Mouse (Mus musculus): ENCODE measurements around the gene Cenpf. TPM values are rescaled to one million over a fixed set of nuclear protein-coding genes. Genes with fewer than 3 reads are reported as not detected.

Gene Cenpf
- 0.18 and 2.2 TPM in 2 replicates for total RNA-seq (2014; rRNA removed)
- 0.01 and 0.15 TPM in 2 replicates for polyA plus RNA-seq (2012; rRNA removed)

GRCm38 (mm10) chr1:189687654-189688387 lies at the start of gene Cenpf:
Cenpf (minus strand) TSS chr1:189688086.
- WGBS, result 2% methylated on average over 54 of the region's 55 CpGs
- TF ChIP-seq POLR2A (IDR thresholded peaks at IDR 0.05; ENCODE audit: extremely low read depth, insufficient read depth, low read length) (no peak), CTCF (IDR thresholded peaks at IDR 0.05; ENCODE audit: low read depth, low read length) (no peak)
- peak within 1 kb of the TSS; percentile 64 for H3K4me3 ChIP-seq (ENCODE audit: insufficient read depth, low read depth, low read length)
- no peaks in the 10 kb centered on the region for H3K79me2 ChIP-seq (ENCODE audit: control insufficient read depth, insufficient read depth, low read length)
- DNase-seq (ENCODE audit: extremely low read depth, low read depth, low spot score), result peak; percentile 87
- H3K27ac ChIP-seq (replicated peaks; ENCODE audit: insufficient read depth, low read depth, low read length), result no peak within 1 kb of the TSS
- no peaks in the 10 kb centered on the region for H3K4me1 ChIP-seq (ENCODE audit: control insufficient read depth, insufficient read depth, low read length)
- H3K27me3 ChIP-seq (ENCODE audit: control insufficient read depth, insufficient read depth, low read length), result no peaks in the 10 kb centered on the region
- no peak within 1 kb of the TSS for H3K9ac ChIP-seq (ENCODE audit: low read depth, low read length)
- H3K36me3 ChIP-seq (ENCODE audit: control insufficient read depth, insufficient read depth, low read length), result no peaks in the 10 kb centered on the region

GRCm38 (mm10) chr1:189732156-189732555 lies 44.3 kb upstream of the Cenpf start:
- Histone ChIP-seq H3K27ac (replicated peaks; ENCODE audit: insufficient read depth, low read depth, low read length) (no peak overlapping the region), H3K4me1 (ENCODE audit: control insufficient read depth, insufficient read depth, low read length) (no peaks in the 10 kb centered on the region), H3K4me3 (ENCODE audit: insufficient read depth, low read depth, low read length) (no peak overlapping the region), H3K36me3 (ENCODE audit: control insufficient read depth, insufficient read depth, low read length) (no peaks in the 10 kb centered on the region), H3K27me3 (ENCODE audit: control insufficient read depth, insufficient read depth, low read length) (peaks cover 3% of the 10 kb centered on the region; the same call in 1 of the 2 replicates), H3K9ac (ENCODE audit: low read depth, low read length) (no peak overlapping the region), H3K79me2 (ENCODE audit: control insufficient read depth, insufficient read depth, low read length) (no peaks in the 10 kb centered on the region)
- no peak for DNase-seq (ENCODE audit: extremely low read depth, low read depth, low spot score)
- no peak for TF ChIP-seq CTCF (IDR thresholded peaks at IDR 0.05; ENCODE audit: low read depth, low read length)
- TF ChIP-seq POLR2A (IDR thresholded peaks at IDR 0.05; ENCODE audit: extremely low read depth, insufficient read depth, low read length), result no peak
- WGBS, result 41% methylated on average over 8 of the region's 8 CpGs

- no peak for DNase-seq (ENCODE audit: extremely low read depth, low read depth, low spot score)
- 45% methylated on average over 10 of the region's 10 CpGs for WGBS
- Histone ChIP-seq H3K9ac (ENCODE audit: low read depth, low read length) (no peak overlapping the region), H3K27me3 (ENCODE audit: control insufficient read depth, insufficient read depth, low read length) (peaks cover 3% of the 10 kb centered on the region; the same call in 1 of the 2 replicates), H3K27ac (replicated peaks; ENCODE audit: insufficient read depth, low read depth, low read length) (no peak overlapping the region), H3K4me3 (ENCODE audit: insufficient read depth, low read depth, low read length) (no peak overlapping the region), H3K36me3 (ENCODE audit: control insufficient read depth, insufficient read depth, low read length) (no peaks in the 10 kb centered on the region), H3K4me1 (ENCODE audit: control insufficient read depth, insufficient read depth, low read length) (no peaks in the 10 kb centered on the region), H3K79me2 (ENCODE audit: control insufficient read depth, insufficient read depth, low read length) (no peaks in the 10 kb centered on the region)
- TF ChIP-seq CTCF (IDR thresholded peaks at IDR 0.05; ENCODE audit: low read depth, low read length) (no peak), POLR2A (IDR thresholded peaks at IDR 0.05; ENCODE audit: extremely low read depth, insufficient read depth, low read length) (no peak)
Measured at GRCm38 (mm10) chr1:189731697-189732096, 43.8 kb upstream of the Cenpf start.

GRCm38 (mm10) chr1:189729141-189729815 lies 41.4 kb upstream of the Cenpf start:
- no peaks in the 10 kb centered on the region for H3K79me2 ChIP-seq (ENCODE audit: control insufficient read depth, insufficient read depth, low read length)
- no peaks in the 10 kb centered on the region for H3K36me3 ChIP-seq (ENCODE audit: control insufficient read depth, insufficient read depth, low read length)
- TF ChIP-seq CTCF (IDR thresholded peaks at IDR 0.05; ENCODE audit: low read depth, low read length), result no peak
- TF ChIP-seq POLR2A (IDR thresholded peaks at IDR 0.05; ENCODE audit: extremely low read depth, insufficient read depth, low read length), result no peak
- no peaks in the 10 kb centered on the region for H3K4me1 ChIP-seq (ENCODE audit: control insufficient read depth, insufficient read depth, low read length)
- peaks cover 3% of the 10 kb centered on the region; the same call in 1 of the 2 replicates for H3K27me3 ChIP-seq (ENCODE audit: control insufficient read depth, insufficient read depth, low read length)
- H3K4me3 ChIP-seq (ENCODE audit: insufficient read depth, low read depth, low read length), result no peak overlapping the region; the same call in 1 of the 2 replicates
- H3K9ac ChIP-seq (ENCODE audit: low read depth, low read length), result no peak overlapping the region
- H3K27ac ChIP-seq (replicated peaks; ENCODE audit: insufficient read depth, low read depth, low read length), result no peak overlapping the region
- DNase-seq (ENCODE audit: extremely low read depth, low read depth, low spot score), result no peak
- 17% methylated on average over 17 of the region's 17 CpGs for WGBS

DNA sequence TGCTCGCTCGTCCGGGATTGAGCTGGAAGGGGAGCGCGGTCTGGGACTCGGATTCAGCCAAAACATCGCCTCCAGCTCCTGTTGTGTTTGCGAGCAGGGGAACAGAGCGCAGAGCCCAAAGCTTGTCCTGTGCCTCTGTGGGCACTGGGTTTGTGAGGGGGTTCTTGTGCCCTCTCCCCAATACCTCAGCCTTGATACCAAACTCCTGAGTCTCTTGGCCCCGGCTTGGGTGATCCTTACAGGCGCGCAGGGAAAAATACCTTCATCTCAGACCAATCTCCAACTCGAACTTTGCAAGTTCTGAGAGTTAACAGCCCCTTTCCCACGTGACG lies 40.9 kb upstream of the Cenpf start:
- DNase-seq (ENCODE audit: extremely low read depth, low read depth, low spot score), result no peak
- Histone ChIP-seq H3K27ac (replicated peaks; ENCODE audit: insufficient read depth, low read depth, low read length) (no peak overlapping the region), H3K4me3 (ENCODE audit: insufficient read depth, low read depth, low read length) (peak overlapping the region; percentile 93), H3K36me3 (ENCODE audit: control insufficient read depth, insufficient read depth, low read length) (no peaks in the 10 kb centered on the region), H3K9ac (ENCODE audit: low read depth, low read length) (peak overlapping the region; percentile 87), H3K27me3 (ENCODE audit: control insufficient read depth, insufficient read depth, low read length) (peaks cover 3% of the 10 kb centered on the region; the same call in 1 of the 2 replicates), H3K79me2 (ENCODE audit: control insufficient read depth, insufficient read depth, low read length) (no peaks in the 10 kb centered on the region), H3K4me1 (ENCODE audit: control insufficient read depth, insufficient read depth, low read length) (no peaks in the 10 kb centered on the region)
- WGBS, result 3% methylated on average over 15 of the region's 15 CpGs
- no peak for TF ChIP-seq CTCF (IDR thresholded peaks at IDR 0.05; ENCODE audit: low read depth, low read length)
- no peak for TF ChIP-seq POLR2A (IDR thresholded peaks at IDR 0.05; ENCODE audit: extremely low read depth, insufficient read depth, low read length)

Data from liver, adult 2 months (tissue).